Mouse (Mus musculus): ENCODE measurements around the gene Prkch. TPM values are rescaled to one million over a fixed set of nuclear protein-coding genes. Genes with fewer than 3 reads are reported as not detected.

Prkch gene
- polyA plus RNA-seq, 1 experiment from 2014 or later, result 8.8 TPM

DNA sequence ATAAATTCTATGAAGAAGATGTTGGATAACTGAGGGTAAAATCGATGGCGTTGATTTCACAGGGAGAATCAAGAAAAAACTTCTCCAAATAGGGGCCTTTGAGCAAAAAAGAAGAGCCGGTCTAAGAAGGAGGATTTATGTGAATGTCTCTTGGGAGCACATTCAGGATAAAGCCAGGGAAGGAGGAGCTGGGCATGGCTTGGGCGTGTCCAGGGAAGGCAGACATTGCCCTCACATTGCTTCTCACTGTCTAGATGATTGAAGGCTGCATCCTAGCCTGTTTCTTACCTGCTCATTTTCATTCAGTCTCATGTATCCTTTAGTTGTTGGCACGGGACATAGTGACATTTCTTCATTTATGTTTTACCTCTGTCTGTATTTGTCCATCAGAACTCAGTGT lies 146.5 kb downstream of the Prkch start:
- H3K36me3 ChIP-seq (ENCODE audit: control insufficient read depth, insufficient read depth, low read length), result no peaks in the 10 kb centered on the region
- no peak for DNase-seq (ENCODE audit: low spot score)
- H3K4me1 ChIP-seq (ENCODE audit: control insufficient read depth, insufficient read depth, low read length), result no peaks in the 10 kb centered on the region
- WGBS, result 87% methylated on average over 5 of the region's 5 CpGs
- no peaks in the 10 kb centered on the region for H3K9me3 ChIP-seq (ENCODE audit: control insufficient read depth, low read length)
- no peaks in the 10 kb centered on the region for H3K27me3 ChIP-seq (ENCODE audit: control insufficient read depth, insufficient read depth, low read length)
- H3K27ac ChIP-seq (replicated peaks; ENCODE audit: low read depth, low read length), result no peak overlapping the region
- no peak for ATAC-seq (ENCODE audit: insufficient number of reproducible peaks, low FRiP score, low TSS enrichment, low read depth)
- no peak overlapping the region for H3K4me3 ChIP-seq (ENCODE audit: low read depth, low read length)
- H3K4me2 ChIP-seq (ENCODE audit: low read depth, severe bottlenecking), result no peak overlapping the region
- H3K9ac ChIP-seq (ENCODE audit: low read length), result no peak overlapping the region

DNA sequence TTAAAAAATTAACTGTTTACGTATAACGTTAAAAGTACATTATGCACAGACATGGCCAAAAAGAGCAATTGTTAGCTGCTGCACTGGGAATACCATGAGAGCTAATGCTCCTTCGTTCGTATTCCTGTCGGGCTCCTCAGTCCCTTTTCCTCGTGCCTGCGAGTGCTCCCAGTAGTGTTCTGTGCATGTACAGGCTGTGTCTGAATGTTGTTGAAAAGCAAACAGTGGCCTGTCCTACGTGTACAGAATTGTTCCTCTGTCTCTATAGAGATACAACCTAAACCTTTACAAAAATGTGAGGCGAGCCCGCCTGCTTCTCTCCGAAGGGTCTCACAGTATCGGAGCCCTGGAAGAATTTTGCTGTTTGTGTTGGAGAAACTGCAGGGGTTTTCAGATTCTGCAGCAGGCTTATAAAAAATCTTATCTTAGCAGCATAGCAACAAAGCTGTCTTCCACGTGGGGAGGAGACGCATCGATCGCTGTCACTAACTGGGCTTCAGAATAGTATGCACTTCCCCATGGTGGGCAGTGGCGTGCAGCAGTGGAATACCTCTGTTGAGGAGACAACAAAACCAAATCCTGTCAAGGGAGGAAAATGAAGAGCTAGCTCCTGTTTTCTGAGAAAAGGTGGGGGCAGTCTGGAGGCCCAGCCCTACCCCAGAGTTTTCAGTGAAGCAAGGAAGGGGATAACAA lies 147.4 kb downstream of the Prkch start:
- H3K9ac ChIP-seq (ENCODE audit: low read length), result no peak overlapping the region
- H3K27ac ChIP-seq (replicated peaks; ENCODE audit: low read depth, low read length), result no peak overlapping the region
- no peak for ATAC-seq (ENCODE audit: insufficient number of reproducible peaks, low FRiP score, low TSS enrichment, low read depth)
- H3K4me1 ChIP-seq (ENCODE audit: control insufficient read depth, insufficient read depth, low read length), result no peaks in the 10 kb centered on the region
- H3K27me3 ChIP-seq (ENCODE audit: control insufficient read depth, insufficient read depth, low read length), result no peaks in the 10 kb centered on the region
- DNase-seq (ENCODE audit: low spot score), result no peak
- no peaks in the 10 kb centered on the region for H3K36me3 ChIP-seq (ENCODE audit: control insufficient read depth, insufficient read depth, low read length)
- 80% methylated on average over 17 of the region's 17 CpGs for WGBS
- no peaks in the 10 kb centered on the region for H3K9me3 ChIP-seq (ENCODE audit: control insufficient read depth, low read length)
- no peak overlapping the region for H3K4me3 ChIP-seq (ENCODE audit: low read depth, low read length)
- H3K4me2 ChIP-seq (ENCODE audit: low read depth, severe bottlenecking), result no peak overlapping the region

DNA sequence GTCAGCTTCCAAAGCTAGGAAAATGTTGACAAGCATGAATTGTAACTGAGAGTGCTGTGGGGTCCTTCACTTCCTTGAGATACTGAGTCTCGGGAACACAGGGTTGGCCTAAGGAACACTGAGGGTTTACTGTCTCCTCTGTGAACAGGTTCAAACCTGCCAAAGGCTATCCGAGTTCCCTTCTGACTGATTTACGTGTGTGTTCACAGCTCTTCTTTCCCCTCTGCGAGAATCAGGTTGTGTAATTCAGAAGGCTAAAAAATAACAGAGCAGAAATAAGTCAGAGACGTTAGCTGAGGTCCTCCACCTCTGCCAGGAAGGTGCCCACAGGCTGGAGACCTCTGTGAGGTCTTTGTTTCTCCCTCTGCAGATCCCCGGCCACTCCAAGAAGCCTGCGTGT lies 148.3 kb downstream of the Prkch start:
- no peak for DNase-seq (ENCODE audit: low spot score)
- H3K4me2 ChIP-seq (ENCODE audit: low read depth, severe bottlenecking), result no peak overlapping the region
- no peaks in the 10 kb centered on the region for H3K36me3 ChIP-seq (ENCODE audit: control insufficient read depth, insufficient read depth, low read length)
- H3K9ac ChIP-seq (ENCODE audit: low read length), result no peak overlapping the region
- H3K9me3 ChIP-seq (ENCODE audit: control insufficient read depth, low read length), result no peaks in the 10 kb centered on the region
- H3K4me1 ChIP-seq (ENCODE audit: control insufficient read depth, insufficient read depth, low read length), result no peaks in the 10 kb centered on the region
- WGBS, result 56% methylated on average over 7 of the region's 7 CpGs
- H3K27ac ChIP-seq (replicated peaks; ENCODE audit: low read depth, low read length), result no peak overlapping the region
- no peak for ATAC-seq (ENCODE audit: insufficient number of reproducible peaks, low FRiP score, low TSS enrichment, low read depth)
- H3K4me3 ChIP-seq (ENCODE audit: low read depth, low read length), result no peak overlapping the region
- H3K27me3 ChIP-seq (ENCODE audit: control insufficient read depth, insufficient read depth, low read length), result no peaks in the 10 kb centered on the region

DNA sequence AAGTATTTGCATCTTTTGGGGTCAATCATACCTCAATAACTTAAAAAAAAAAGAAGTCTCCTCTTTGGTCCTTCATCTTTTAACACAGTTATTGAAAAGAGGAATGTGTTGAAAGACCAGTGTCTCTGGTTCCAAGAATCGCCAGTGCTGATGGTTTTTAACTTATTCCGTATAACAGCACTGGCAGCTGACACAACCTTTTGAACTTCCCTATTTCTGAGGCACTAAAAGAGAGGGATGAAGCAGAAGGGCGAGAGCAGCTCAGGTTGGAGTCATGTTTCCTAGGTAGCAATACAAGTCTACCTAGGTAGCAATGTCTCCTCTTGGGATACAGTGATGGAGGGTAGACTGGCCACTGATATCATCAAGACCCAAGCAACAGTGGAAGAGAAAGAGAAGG lies 152.3 kb downstream of the Prkch start:
- no peaks in the 10 kb centered on the region for H3K27me3 ChIP-seq (ENCODE audit: control insufficient read depth, insufficient read depth, low read length)

DNA sequence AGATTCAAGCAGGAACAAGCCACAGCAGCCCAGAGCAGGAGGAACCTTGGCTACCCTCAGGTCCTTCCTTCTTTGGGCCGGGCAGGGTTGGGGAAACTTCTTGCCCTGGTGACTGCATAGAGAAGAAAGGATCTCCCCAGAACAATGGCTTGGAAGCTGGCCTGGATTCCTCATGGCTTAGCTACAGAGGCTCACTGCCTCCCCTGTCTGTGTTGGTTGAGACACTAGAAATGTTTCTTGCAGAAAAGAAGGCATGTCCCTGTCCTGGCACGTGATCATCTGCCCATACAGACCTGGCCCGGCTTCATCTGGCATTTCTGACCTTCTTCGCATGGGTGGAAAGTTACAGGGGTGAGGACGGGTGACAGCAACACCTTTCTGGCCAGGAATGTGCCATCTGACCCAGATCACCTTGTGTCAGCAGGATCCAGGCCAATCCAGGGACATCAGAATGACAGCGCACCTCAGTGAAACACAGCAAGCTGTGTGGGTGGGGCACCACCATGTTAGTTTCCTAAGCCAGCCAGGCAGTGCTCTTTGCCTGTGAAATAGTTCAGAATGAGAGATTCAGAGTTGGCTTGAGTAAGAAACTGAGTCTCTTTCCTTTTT lies 155.1 kb downstream of the Prkch start:
- Histone ChIP-seq H3K27ac (replicated peaks; ENCODE audit: low read depth, low read length) (no peak overlapping the region), H3K9me3 (ENCODE audit: control insufficient read depth, low read length) (no peaks in the 10 kb centered on the region), H3K4me3 (ENCODE audit: low read depth, low read length) (no peak overlapping the region), H3K4me1 (ENCODE audit: control insufficient read depth, insufficient read depth, low read length) (no peaks in the 10 kb centered on the region), H3K36me3 (ENCODE audit: control insufficient read depth, insufficient read depth, low read length) (no peaks in the 10 kb centered on the region), H3K4me2 (ENCODE audit: low read depth, severe bottlenecking) (no peak overlapping the region), H3K27me3 (ENCODE audit: control insufficient read depth, insufficient read depth, low read length) (no peaks in the 10 kb centered on the region), H3K9ac (ENCODE audit: low read length) (no peak overlapping the region)
- ATAC-seq (ENCODE audit: insufficient number of reproducible peaks, low FRiP score, low TSS enrichment, low read depth), result no peak
- no peak for DNase-seq (ENCODE audit: low spot score)
- 88% methylated on average over 6 of the region's 6 CpGs for WGBS

More for the DNA sequence above, 152.3 kb downstream of the Prkch start:
- Histone ChIP-seq H3K27ac (replicated peaks; ENCODE audit: low read depth, low read length) (no peak overlapping the region), H3K4me3 (ENCODE audit: low read depth, low read length) (no peak overlapping the region), H3K4me2 (ENCODE audit: low read depth, severe bottlenecking) (no peak overlapping the region), H3K9ac (ENCODE audit: low read length) (no peak overlapping the region), H3K36me3 (ENCODE audit: control insufficient read depth, insufficient read depth, low read length) (no peaks in the 10 kb centered on the region), H3K4me1 (ENCODE audit: control insufficient read depth, insufficient read depth, low read length) (no peaks in the 10 kb centered on the region), H3K9me3 (ENCODE audit: control insufficient read depth, low read length) (no peaks in the 10 kb centered on the region)
- ATAC-seq (ENCODE audit: insufficient number of reproducible peaks, low FRiP score, low TSS enrichment, low read depth) (no peak), DNase-seq (ENCODE audit: low spot score) (no peak)
- WGBS, result 79% methylated on average over 3 of the region's 3 CpGs

DNA sequence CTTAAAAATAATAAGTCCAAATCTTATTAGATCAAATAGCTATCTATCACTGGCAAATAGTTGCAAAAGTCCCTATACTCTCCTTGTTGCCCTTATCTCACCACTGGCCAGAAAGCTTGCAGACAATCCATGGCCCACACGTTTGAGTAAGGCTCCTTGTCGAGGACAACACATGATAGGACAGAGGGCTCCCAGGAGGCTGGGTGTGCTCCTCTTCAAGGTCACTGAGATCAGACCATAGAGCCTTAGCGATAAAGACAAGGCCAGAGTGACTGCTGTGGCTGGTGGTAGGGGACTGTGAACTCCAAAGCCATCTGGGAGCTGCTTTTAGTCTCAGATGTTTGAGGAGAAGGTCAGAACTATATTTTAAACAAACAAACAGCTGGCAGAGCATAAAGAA lies 158.0 kb downstream of the Prkch start:
- no peak overlapping the region for H3K4me2 ChIP-seq (ENCODE audit: low read depth, severe bottlenecking)
- DNase-seq (ENCODE audit: low spot score), result no peak
- WGBS, result 66% methylated on average over 3 of the region's 3 CpGs

DNA sequence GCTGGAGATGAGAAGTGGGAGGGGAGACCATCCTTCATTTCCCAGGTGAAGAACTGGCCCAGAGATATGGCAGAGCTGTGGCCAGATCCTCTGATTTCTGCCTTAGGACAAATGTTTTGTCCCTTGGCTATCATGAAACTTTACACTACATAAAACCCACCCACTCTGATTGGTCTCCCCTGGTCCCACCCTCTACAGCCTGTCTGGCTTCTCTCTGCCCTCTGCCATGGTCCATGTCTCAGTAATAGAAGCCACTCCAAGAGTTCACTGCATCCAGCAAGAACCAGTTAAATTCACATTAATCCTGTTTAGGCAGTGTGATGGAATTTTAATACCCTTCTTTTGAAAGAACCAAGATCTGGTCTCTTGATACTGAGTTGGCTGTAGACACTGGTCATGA lies 158.5 kb downstream of the Prkch start:
- Histone ChIP-seq H3K9me3 (ENCODE audit: control insufficient read depth, low read length) (no peaks in the 10 kb centered on the region), H3K36me3 (ENCODE audit: control insufficient read depth, insufficient read depth, low read length) (no peaks in the 10 kb centered on the region), H3K9ac (ENCODE audit: low read length) (no peak overlapping the region), H3K27ac (replicated peaks; ENCODE audit: low read depth, low read length) (no peak overlapping the region), H3K4me1 (ENCODE audit: control insufficient read depth, insufficient read depth, low read length) (no peaks in the 10 kb centered on the region), H3K27me3 (ENCODE audit: control insufficient read depth, insufficient read depth, low read length) (no peaks in the 10 kb centered on the region), H3K4me2 (ENCODE audit: low read depth, severe bottlenecking) (no peak overlapping the region), H3K4me3 (ENCODE audit: low read depth, low read length) (no peak overlapping the region)
- DNase-seq (ENCODE audit: low spot score) (no peak), ATAC-seq (ENCODE audit: insufficient number of reproducible peaks, low FRiP score, low TSS enrichment, low read depth) (no peak)

More for the DNA sequence above, 158.0 kb downstream of the Prkch start:
- ATAC-seq (ENCODE audit: insufficient number of reproducible peaks, low FRiP score, low TSS enrichment, low read depth), result no peak
- H3K9me3 ChIP-seq (ENCODE audit: control insufficient read depth, low read length), result no peaks in the 10 kb centered on the region
- H3K27ac ChIP-seq (replicated peaks; ENCODE audit: low read depth, low read length), result no peak overlapping the region
- no peaks in the 10 kb centered on the region for H3K27me3 ChIP-seq (ENCODE audit: control insufficient read depth, insufficient read depth, low read length)
- H3K4me3 ChIP-seq (ENCODE audit: low read depth, low read length), result no peak overlapping the region
- H3K9ac ChIP-seq (ENCODE audit: low read length), result no peak overlapping the region
- no peaks in the 10 kb centered on the region for H3K36me3 ChIP-seq (ENCODE audit: control insufficient read depth, insufficient read depth, low read length)
- no peaks in the 10 kb centered on the region for H3K4me1 ChIP-seq (ENCODE audit: control insufficient read depth, insufficient read depth, low read length)

DNA sequence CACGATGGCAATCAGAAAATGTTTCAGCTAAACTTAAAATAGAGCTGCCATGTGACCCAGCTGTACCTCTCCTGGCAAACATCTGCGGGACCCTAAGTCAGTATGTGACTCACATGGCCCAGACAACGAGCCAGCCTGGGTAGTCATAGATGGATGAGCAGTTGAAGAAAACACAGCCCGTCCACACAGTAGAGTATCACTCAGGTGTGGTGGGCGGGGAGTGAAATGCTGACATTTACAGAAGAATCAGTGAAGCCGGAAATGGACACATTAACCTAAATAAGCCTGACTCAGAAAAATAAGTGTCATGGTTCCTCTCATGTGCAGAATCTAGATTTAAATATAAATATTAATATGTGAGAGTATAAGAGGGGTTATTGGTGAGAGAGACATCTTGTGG lies 161.5 kb downstream of the Prkch start:
- 87% methylated on average over 6 of the region's 6 CpGs for WGBS
- DNase-seq (ENCODE audit: low spot score) (no peak), ATAC-seq (ENCODE audit: insufficient number of reproducible peaks, low FRiP score, low TSS enrichment, low read depth) (no peak)
- H3K27me3 ChIP-seq (ENCODE audit: control insufficient read depth, insufficient read depth, low read length), result no peaks in the 10 kb centered on the region
- no peak overlapping the region for H3K4me3 ChIP-seq (ENCODE audit: low read depth, low read length)
- H3K27ac ChIP-seq (replicated peaks; ENCODE audit: low read depth, low read length), result no peak overlapping the region
- H3K4me1 ChIP-seq (ENCODE audit: control insufficient read depth, insufficient read depth, low read length), result no peaks in the 10 kb centered on the region
- H3K36me3 ChIP-seq (ENCODE audit: control insufficient read depth, insufficient read depth, low read length), result no peaks in the 10 kb centered on the region
- no peak overlapping the region for H3K9ac ChIP-seq (ENCODE audit: low read length)
- H3K4me2 ChIP-seq (ENCODE audit: low read depth, severe bottlenecking), result no peak overlapping the region
- H3K9me3 ChIP-seq (ENCODE audit: control insufficient read depth, low read length), result no peaks in the 10 kb centered on the region

DNA sequence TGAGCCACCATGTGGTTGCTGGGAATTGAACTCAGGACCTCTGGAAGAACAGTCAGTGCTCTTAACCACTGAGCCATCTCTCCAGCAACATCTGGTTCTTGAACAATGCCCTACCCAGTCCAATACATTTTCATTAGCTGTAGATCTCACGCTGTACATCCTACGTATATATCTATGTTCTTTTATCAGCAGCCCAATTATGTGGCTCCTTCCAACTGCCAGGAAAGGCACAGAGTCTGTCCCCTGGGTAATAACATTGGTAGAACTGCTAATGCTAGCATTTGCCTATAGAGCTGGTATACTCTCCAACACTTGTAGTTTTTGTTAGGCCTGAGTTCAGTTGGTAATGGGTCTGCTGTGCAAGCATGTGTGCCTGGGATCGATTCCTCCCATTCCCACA lies 163.8 kb downstream of the Prkch start:
- Histone ChIP-seq H3K4me3 (ENCODE audit: low read depth, low read length) (no peak overlapping the region), H3K4me1 (ENCODE audit: control insufficient read depth, insufficient read depth, low read length) (no peaks in the 10 kb centered on the region), H3K27ac (replicated peaks; ENCODE audit: low read depth, low read length) (no peak overlapping the region), H3K36me3 (ENCODE audit: control insufficient read depth, insufficient read depth, low read length) (no peaks in the 10 kb centered on the region), H3K4me2 (ENCODE audit: low read depth, severe bottlenecking) (no peak overlapping the region), H3K9ac (ENCODE audit: low read length) (no peak overlapping the region), H3K27me3 (ENCODE audit: control insufficient read depth, insufficient read depth, low read length) (no peaks in the 10 kb centered on the region), H3K9me3 (ENCODE audit: control insufficient read depth, low read length) (no peaks in the 10 kb centered on the region)
- DNase-seq (ENCODE audit: low spot score), result no peak
- ATAC-seq (ENCODE audit: insufficient number of reproducible peaks, low FRiP score, low TSS enrichment, low read depth), result no peak
- WGBS, result 95% methylated on average over 3 of the region's 3 CpGs
